Mouse (Mus musculus) kidney, adult 18-20 months (tissue): ENCODE data around the gene Tcte2.
"Not testable (repeated sequence)": the region's sequence is repeated elsewhere in the genome, so short reads cannot be mapped to it uniquely, and the experiment has no call there.

Source experiments
- DNase-seq: peaks from one replicate; pipeline ENCODE4 v3.0.0; 2021

Gene Tcte2

DNA sequence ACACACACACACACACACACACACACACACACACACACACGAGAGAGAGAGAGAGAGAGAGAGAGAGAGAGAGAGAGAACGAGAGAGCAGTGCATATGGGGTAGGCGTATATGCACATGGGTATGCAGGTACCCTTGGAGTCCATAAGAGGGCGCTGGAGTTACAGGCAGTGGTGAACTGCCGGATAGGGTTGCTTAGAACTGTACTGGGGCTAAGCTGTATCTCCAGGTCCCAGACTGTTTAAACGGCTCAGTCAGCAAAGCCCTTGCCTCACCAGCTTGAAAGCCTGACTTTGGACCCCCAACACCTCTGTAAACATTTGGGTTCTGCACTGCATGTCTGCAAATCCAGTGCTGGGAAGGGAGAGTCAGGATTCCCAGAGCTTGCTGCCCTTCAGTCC lies 79.9 kb downstream of the Tcte2 start:
- DNase-seq: no peak

DNA sequence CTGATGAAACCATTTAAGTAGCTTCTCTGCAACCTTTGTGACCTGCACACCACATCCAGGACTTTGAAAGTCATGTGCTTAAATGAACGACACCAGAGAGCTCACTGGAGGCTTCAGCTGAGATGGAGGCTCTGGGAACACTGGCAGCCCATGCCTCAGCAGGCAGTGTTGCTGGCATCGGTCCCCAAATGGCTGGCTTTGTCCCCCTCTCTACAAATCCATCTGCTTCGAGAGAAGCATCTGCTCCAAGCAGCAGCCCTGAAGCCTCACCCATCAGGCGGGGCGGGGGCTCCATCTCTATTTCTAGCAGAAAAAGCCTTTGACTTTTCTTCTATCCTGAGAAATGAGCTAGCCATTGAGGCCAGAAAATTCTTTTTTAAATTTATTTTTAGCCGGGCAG lies 80.5 kb downstream of the Tcte2 start:
- no peak for DNase-seq

DNA sequence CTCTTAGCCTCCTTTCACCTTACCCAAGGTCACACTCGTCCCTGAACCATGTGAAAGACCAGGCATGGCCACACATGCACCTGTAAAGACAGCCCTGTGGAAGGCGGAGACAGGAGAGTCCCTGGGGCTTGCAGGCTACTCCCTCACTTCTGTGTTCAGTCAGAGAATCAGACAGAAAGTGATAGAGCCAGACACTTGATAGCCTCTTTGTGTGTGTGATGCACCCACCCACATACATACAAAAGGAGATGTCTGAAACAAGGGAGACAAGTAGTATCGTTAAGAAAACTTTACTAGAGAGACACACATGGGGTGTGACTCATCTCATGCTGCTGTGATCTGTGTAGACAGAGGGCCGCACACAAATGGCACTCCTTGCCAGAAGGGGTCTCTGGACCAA lies 81.3 kb downstream of the Tcte2 start:
- no peak for DNase-seq

DNA sequence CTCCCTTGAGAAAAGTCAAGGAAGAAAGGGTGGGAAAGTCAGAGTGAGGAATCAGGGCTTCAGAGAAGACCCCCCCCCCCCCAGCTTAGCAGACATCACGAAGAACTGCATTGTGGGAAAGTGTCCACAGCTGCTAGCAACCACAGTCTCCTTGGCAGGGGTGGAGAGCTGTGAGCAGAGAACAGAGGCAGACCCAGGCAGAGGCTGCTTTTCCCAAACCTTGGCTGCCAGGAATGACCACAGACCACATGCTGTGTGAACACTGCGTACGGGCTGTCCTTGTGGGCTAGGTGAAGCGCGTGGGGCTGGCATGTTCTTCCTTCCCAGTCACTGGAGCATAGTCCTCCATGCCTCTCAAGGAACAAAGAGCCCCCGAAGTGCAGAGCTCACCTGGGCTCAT lies 81.9 kb downstream of the Tcte2 start:
- DNase-seq: no peak

DNA sequence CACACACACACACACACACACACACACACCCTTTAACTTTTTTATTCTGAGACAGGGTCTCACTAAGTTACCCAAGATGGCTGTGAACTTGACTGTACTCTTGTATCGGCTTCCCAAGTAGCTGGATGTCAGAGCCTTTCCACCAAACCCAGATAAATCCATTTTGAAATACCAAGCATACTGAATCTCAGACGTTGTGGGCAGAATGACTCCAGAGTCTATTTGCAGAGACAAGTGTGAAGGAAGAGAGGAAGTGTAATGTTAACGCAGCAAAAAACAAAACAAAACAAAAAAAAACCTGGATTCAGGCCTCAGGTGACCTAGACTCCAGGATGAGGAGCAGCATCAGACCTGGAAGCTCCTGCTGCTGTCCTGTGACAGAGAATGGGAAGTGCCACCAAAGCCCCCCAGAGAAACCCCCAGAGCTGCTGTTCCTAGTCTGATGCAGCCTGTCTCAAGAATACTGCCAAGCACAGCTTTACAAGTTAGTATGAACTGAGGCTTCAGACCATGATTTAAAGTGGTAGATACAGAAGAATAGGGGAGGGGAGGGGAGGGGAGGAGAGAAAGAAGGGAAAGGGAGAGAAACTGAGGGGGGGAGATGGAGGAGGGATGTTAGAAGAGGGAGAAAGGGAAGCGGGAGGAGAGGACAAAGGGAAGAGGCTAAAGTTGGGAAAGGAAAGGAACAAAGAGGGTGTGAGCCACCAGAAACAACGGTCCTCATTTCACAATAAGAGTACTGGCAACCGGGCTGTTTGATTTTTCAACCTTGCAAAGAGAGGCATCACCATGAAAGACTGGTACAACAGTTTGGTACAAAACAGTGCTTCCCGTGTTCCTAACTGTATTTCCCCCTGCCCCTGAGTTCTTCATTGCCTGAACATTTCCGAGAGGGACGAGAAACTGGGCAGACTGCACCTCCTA lies 84.1 kb downstream of the Tcte2 start:
- no peak for DNase-seq

DNA sequence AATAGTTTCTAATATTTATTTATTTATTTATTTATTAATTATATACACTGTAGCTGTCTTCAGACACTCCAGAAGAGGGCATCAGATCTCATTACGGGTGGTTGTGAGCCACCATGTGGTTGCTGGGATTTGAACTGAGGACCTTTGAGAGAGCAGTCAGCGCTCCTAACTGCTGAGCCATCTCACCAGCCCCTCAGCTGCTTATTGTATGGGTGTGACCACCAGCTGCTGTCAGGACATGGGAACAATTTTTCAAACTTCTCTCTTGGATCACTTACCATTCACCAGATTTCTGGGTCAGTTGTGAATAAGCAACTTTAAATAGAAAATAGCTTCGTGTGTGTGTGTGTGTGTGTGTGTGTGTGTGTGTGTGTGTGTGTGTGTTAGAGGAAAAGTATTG lies 85.5 kb downstream of the Tcte2 start:
- not testable (repeated sequence) for DNase-seq

DNA sequence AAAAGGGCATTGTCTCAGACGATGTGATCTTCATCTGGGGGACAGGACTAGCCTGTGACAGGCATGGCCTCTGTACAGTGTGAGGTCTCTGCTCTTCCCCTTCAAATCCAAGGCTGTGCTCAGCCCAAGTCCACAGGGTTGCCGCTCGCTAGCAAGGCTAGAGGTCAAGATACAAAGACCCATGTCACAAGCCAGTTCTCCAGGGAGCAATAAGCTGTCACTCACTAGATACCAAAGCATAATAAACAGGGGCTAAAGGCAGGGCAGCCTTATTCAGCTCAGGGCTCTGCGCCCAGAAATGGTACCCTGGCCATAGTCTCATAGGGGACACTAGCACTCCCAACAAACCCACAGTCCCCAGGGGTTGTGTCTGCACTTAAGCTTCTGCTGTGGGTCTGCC lies 86.0 kb downstream of the Tcte2 start:
- no peak for DNase-seq

DNA sequence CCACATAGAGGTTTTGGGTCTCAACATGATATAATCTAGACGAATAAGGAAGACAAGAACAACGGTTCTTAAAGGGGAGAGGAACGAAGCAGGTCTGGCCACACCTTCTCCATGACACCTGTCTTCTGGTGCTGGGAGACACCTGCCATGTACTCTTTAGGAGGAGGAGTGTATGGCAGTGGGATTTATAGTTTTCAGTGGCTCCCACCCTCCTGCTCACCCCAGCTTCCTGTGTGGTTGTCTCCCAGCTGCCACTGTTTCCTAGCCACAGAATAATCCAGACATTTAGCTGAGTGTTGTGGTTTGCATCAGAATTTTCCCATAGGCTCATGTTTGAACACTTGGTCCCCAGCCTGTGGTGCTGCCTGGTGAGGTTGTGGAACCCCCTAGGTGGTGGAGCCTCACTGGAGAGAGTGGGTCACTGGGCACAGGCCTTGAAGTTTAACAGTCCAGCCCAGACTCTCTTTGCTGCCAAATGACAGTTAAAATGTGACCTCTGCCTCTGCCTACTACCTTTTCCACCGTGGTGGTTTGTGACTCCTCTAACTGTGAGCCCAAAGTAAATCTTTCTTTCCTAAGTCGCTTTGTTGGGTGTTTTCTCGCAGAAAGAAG lies 86.8 kb downstream of the Tcte2 start:
- no peak for DNase-seq

DNA sequence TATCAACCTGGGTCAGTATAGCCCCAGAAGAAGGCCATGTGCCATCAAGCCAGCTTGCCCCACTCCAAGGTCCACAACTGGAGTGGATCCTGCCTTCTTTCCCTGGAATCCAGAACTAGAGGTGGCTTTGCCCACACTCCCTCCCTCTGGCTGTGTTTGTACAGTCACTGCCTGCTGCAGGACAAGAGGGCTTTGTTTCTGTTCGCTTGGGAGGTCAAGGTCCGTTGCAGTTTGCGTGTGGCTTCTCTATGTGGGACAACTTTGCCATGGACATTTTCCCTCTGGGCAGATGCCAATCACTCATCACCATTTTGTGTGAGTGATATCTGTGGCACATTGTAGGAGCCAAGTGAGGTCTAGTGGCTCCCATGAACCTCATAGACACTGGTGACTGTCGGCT lies 89.9 kb downstream of the Tcte2 start:
- no peak for DNase-seq

DNA sequence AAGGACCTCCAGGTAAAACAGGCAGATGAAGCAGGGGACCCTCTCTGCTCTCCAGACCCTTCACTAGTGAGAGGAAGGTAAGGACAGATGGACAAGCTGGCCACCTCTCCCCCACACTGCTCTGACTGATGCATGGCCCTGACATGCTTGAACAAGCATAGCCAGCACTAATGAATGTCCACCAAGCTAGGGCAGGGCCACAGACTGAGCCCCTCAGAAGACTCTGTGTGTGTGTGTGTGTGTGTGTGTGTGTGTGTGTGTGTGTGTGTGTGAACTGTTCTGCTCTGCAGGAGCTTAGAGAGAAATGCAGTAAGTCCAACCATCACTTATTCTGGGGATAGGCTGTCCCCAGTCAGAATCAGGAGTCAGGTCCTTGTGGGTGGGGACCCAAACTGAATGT lies 91.4 kb downstream of the Tcte2 start:
- no peak for DNase-seq

DNA sequence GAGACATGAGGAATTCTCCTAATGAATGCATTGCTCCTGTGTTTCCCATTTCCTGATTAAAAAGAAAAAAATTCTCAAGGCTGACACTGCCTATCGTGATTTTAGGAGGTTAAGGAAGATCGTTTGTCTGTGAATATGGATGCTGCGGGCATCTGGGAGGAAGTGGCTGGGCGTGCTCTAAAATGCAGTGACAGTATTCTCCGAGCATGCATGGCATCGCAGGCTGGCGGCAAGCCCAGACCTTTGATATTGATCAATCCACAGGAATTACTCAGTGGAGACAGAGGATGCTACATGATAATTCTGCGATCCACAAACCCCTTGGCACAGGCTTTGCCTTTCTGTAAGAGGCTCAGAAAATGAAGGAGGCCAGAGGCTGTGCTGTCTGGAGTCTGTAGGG lies 92.4 kb downstream of the Tcte2 start:
- DNase-seq: peak; percentile 50

DNA sequence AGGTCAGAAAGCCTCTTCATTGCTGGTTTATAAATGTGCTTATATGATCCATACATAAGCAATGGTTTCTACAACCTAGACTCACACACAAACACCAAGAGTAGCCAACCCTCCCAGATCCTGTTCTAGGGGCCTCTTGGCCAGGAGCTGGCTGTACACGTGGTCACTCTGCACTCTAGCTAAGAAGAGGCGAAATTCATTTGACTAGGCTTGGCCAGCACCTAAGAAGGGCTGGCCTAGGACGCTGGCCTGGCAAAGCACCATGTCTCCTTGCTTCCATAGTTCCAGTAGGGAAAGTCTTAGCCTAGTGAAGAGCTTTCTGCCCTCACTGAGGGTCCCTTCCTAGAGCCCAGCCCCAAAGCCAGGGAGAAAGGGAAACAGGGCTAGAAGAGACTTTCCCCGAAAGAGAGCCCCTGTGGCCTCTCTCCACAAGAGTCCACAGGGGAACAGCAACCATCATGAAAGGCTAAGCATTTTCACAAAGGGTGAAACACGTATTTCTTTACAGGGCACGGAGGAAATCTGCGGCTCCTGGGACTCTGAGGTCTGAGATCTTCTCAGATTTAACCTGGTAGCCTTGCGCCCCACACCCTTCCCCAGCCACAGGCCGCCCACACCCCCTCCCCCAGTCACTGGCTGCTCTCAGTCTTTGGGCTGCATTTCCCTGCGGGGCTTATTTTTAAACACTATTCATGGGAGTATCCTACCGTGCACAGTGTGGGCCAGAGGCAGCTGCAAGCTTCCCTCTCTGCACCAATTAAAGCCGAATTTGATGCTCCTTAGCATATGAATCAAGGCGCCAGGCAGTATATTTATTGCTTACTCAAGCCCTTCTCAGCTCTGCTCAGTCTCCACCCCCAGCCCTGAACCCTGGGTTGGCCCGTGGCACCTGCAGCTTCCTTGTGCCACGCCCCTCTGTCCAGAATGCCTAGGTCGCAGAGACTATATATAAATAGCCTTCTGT lies 93.3 kb downstream of the Tcte2 start:
- DNase-seq: no peak

DNA sequence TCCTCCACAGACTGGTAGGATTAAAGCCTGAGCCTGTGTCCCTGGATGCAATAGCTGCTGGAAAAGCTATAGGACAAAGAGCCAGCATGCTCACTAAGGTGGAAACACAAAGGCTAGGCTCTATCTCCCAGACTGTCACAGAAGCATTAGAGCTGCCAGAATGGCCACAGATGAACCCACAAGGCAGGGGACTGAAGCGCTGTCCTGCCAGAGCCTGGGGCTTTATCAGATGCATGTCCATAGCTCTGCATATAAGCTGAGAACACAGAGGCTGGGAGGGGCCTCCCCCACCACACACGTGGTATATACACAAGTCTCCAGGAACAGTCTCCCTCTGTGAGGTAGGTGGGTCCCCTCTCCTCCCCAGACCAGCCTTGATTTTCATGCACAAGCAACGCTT lies 94.6 kb downstream of the Tcte2 start:
- no peak for DNase-seq

DNA sequence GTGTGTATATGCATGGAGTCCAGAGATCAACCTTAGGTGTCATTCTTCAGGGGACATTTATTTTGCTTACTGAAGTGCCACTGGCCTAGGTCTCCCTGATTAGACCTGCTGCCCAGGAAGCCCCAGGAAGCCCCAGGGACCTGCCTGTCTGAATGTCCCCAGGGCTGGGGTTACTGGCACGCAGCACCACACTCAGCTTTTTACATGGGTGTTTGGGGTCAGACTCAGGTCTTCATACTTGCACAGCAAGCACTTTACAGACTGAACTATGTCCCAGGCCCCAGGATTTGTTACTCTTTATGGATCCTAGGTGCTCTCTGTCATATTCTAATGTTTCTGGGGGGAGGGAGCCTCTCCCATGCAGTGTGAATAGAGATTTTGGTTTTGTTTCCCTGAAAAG lies 95.9 kb downstream of the Tcte2 start:
- no peak for DNase-seq

DNA sequence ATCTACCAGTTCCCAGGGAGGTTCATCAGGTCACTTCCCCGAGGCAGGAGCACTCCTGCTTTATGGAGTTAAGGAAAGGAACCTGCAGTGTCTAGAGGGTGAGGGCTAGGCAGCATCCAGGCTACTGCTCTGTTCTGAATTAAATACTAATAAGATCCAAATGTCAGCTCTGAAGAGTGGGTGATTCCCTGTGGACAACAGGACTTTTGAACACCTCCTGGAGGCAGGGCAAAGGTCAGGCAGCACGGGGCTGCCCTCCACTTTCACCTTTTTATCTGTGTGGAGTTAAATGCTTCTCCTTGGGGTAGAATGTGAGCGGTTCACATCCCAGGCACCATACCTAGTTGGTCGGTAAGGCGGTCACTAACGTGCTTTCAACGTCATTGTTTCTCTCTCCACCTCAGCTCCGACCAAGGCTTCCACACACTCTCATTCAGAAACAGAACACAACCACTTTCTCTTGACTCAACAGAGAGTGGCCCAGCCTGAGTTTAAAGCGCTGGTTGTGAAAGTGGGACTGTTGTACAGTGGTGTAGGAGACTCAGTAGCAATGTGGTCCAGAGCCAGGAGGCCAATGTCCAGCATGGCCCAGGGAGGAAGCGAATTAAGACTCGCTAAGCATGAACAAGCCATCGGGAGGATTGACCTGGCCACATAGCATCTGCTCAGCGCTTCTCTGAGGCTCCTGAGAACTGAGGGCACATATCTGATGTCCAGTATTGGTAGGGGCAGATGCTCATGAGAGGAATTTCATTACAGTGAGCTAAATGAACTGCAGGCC lies 98.0 kb downstream of the Tcte2 start:
- DNase-seq: no peak
